Mouse (Mus musculus) R1 (cell line): ENCODE data around the gene Bard1.
A peak's percentile ranks its signal among the peaks of the same experiment; 100 is the strongest.

Experiments used
- DNase-seq: peaks from one replicate; pipeline ENCODE4 v3.0.0-alpha.2; 2018; ENCODE audit warnings: low read depth, low spot score

The Bard1 gene

DNA sequence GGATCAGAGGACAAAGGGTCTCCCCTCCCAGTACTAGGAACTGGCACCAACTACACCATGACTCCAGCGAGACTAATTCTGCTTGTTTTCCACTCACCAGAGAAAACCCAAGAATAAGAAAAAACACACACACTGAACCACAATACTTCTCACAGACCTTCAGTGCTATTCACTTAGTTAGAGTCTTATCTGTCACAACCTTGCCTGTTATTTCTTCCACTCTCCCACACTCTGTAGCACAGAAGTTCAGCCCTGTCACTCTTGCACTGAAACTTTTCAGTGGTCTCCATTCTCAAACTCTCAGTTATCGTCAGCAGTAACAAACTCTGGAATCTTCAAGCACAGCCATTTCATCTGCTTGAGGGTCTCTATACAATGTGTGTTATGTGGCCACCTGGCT lies 50.2 kb downstream of the Bard1 start:
- no peak for DNase-seq

DNA sequence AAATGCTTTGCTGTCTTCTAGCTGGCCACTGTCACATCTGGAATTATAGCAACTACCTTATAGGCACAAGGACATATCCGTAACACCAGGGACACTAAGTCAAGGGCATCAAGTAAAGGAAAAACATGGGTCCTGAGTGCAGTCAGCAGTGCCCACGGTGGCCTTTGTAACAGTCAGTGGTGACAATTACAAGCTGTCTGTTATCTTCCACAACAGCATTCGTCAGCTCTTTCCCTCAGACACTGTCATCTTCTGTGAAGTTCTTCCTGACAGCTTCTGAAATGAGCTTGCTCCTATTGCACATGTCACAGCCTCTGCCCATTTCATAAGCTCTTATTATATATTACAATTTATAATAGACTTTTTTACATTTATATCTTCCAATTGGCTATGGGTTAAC lies 50.7 kb downstream of the Bard1 start:
- no peak for DNase-seq

DNA sequence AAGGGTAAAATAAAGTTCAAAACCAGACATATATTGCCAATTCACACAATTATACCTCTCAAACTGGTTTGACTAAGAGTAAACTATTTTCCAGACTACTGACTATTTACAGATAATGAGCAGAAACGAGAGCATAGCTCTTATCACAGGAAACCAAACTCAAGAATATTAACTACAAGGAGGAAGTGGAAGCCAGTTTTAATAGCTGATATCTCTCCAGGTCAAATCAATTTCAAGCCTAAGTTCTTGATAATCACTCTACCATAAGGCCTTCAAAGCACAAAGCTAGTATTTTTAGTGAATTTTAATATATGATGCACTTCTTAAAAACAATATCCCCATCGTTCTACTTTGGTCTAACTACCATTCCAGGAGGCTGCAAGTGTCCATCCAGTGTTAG lies 57.8 kb downstream of the Bard1 start:
- DNase-seq = no peak

DNA sequence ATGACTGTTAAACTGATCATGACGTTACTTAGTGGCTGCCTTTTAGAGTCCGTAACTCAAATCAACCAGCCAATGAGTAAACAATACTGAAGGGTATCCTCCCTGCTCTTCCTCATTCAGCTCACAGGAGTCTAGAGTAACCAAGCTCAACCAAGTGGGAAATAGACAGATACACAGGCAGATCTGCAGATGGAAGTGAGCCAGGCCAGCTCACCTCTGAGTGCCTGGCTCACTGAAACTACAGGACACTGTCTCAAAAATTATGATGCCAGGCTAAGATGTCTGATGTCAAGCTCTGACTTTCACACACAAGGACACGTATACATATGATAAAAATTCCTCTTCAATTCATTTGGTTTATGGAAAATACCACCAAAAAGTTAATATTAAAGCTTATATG lies 59.0 kb downstream of the Bard1 start:
- no peak for DNase-seq

DNA sequence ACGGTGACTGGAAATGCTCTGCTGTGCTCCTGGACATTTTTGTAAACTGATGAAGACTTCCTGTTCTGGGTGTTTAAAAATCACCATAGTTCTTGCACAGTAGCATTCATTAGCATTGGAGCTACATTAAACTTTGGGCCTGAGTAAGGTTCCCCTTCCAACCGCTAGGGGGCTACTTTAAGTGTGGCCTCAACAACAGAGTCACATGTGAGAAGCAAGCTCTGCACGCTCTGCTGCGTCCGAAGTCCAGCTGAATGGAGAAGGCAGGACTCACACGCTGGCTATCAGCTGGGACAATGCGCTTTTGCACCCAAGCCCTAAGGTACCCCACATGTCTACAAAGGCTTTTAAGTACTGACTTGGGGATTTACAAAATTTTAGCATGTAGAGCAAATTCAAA lies 65.9 kb downstream of the Bard1 start:
- peak; percentile 87 for DNase-seq

- peak; percentile 95 for DNase-seq
Observed at GRCm38 (mm10) chr1:71035565-71035964, 67.4 kb downstream of the Bard1 start.

DNA sequence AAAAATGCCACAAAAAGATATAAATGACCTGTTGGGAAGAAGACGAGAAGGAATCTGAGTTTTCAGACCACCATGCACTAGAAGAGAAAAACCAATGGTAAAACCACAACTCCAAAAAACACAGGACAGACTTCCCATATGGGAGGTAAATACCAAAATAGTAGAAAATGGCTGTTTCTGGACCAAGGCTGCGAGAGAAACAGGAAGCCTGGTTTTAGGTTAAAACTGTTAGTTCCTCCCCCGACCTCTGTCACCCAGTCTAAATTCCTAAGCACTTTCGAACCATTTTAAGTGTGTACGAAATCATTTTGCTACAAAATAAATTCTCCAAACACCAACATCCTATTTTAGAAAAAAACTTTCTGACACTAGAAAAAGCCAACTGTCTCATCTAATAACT lies 80.2 kb downstream of the Bard1 start:
- no peak for DNase-seq

DNA sequence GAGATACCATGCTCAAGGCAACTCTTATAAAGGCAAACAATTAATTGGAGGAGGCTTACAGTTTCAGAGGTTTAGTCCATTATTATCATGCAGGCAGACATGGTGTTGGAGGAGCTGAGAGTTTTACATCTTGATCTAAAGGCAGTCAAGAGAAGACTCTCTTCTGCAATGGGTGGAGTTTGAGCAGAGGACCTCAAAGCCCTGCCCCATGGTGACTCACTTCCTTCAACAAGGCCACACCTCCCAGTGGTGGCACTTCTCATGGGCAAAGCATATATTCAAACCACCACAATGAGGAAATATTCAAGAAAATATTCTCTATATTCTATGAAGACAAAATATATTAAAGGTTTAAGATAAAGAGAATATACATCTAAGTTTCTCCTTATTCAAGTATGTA lies 88.6 kb downstream of the Bard1 start:
- no peak for DNase-seq

- no peak for DNase-seq
Observed at GRCm38 (mm10) chr1:71005998-71006397, 96.9 kb downstream of the Bard1 start.

GRCm38 (mm10) chr1:71004177-71004576 lies 98.8 kb downstream of the Bard1 start:
- DNase-seq = no peak

GRCm38 (mm10) chr1:71003741-71004140 lies 99.2 kb downstream of the Bard1 start:
- no peak for DNase-seq

DNA sequence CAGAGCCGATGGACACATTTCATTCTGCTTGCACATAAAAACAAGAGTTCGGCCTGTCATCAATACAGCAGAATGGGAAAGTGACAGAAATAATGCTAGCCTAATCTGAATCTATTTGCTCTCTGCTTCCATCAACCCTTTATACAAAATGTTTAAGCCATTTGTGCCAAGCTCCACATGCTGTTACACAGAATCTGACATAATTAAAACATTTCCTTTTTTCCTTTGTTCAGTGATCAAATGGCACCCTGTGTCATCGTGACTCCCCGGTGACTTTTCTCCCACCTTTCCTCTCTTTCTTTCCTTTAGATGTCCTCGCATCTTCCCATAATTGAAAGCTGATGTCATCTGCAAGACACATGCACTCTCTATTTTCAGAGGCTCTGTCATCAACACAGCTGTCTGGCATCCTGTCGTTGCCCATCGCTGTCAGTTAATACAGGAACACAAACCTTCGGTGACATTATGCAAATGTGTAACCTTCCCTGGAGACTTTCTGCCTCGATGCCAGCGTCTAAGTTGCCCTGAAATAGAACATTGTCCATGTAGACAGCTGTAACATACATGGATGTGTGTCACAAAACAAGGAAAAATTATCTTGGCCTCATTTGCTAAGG lies 105.5 kb downstream of the Bard1 start:
- no peak for DNase-seq

GRCm38 (mm10) chr1:70996766-70997165 lies 106.2 kb downstream of the Bard1 start:
- DNase-seq = no peak
